Mouse (Mus musculus) monocyte, adult 2 months (primary cell): Measurements from ENCODE around the gene Ush2a.

Experiments used
- DNase-seq, 2 experiments: peaks; one replicate each; pipeline ENCODE4 v3.0.0; 2022; ENCODE audit warnings: low spot score in 2 of 2, low read depth in 1 of 2

The Ush2a gene

GRCm38 (mm10) chr1:188660339-188660738, 398.5 kb downstream of the Ush2a start:
- DNase-seq: no peak

- no peak for DNase-seq
Measured at GRCm38 (mm10) chr1:188660882-188661281, 399.1 kb downstream of the Ush2a start.

- no peak for DNase-seq
Measured at GRCm38 (mm10) chr1:188667460-188667859, 405.6 kb downstream of the Ush2a start.

- no peak for DNase-seq
Measured at GRCm38 (mm10) chr1:188668513-188668912, 406.7 kb downstream of the Ush2a start.

GRCm38 (mm10) chr1:188672871-188673270, 411.0 kb downstream of the Ush2a start:
- DNase-seq: no peak

- no peak for DNase-seq
Measured at GRCm38 (mm10) chr1:188674640-188675510, 413.1 kb downstream of the Ush2a start.

GRCm38 (mm10) chr1:188675511-188675863, 413.7 kb downstream of the Ush2a start:
- DNase-seq: no peak

- no peak for DNase-seq
Measured at GRCm38 (mm10) chr1:188678189-188678588, 416.4 kb downstream of the Ush2a start.

- DNase-seq: no peak
Measured at GRCm38 (mm10) chr1:188686362-188686761, 424.5 kb downstream of the Ush2a start.

- no peak for DNase-seq
Measured at GRCm38 (mm10) chr1:188696295-188696694, 434.5 kb downstream of the Ush2a start.

- no peak for DNase-seq
Measured at GRCm38 (mm10) chr1:188708176-188708575, 446.4 kb downstream of the Ush2a start.

- DNase-seq: no peak
Measured at GRCm38 (mm10) chr1:188708694-188709093, 446.9 kb downstream of the Ush2a start.

- DNase-seq: no peak
Measured at GRCm38 (mm10) chr1:188714131-188714530, 452.3 kb downstream of the Ush2a start.

- DNase-seq: no peak
Measured at GRCm38 (mm10) chr1:188714941-188715340, 453.1 kb downstream of the Ush2a start.

GRCm38 (mm10) chr1:188716886-188717285, 455.1 kb downstream of the Ush2a start:
- no peak for DNase-seq

- no peak for DNase-seq
Measured at GRCm38 (mm10) chr1:188725122-188725995, 463.5 kb downstream of the Ush2a start.

- no peak for DNase-seq
Measured at GRCm38 (mm10) chr1:188726937-188727336, 465.1 kb downstream of the Ush2a start.

- DNase-seq: no peak
Measured at GRCm38 (mm10) chr1:188728625-188729024, 466.8 kb downstream of the Ush2a start.

- DNase-seq: no peak
Measured at GRCm38 (mm10) chr1:188729179-188729578, 467.4 kb downstream of the Ush2a start.

- no peak for DNase-seq
Measured at GRCm38 (mm10) chr1:188734741-188735266, 473.0 kb downstream of the Ush2a start.

- DNase-seq: no peak
Measured at GRCm38 (mm10) chr1:188742971-188743370, 481.1 kb downstream of the Ush2a start.

GRCm38 (mm10) chr1:188755031-188755430, 493.2 kb downstream of the Ush2a start:
- no peak for DNase-seq
